Mouse (Mus musculus): Measurements from ENCODE around the gene Ptpn11. TPM values are rescaled to one million over a fixed set of nuclear protein-coding genes. Genes with fewer than 3 reads are reported as not detected.
"Not testable (repeated sequence)": the region's sequence is repeated elsewhere in the genome, so short reads cannot be mapped to it uniquely, and the experiment has no call there.

Gene Ptpn11
- polyA plus RNA-seq, 1 experiment from 2014 or later = 9.1 TPM

DNA sequence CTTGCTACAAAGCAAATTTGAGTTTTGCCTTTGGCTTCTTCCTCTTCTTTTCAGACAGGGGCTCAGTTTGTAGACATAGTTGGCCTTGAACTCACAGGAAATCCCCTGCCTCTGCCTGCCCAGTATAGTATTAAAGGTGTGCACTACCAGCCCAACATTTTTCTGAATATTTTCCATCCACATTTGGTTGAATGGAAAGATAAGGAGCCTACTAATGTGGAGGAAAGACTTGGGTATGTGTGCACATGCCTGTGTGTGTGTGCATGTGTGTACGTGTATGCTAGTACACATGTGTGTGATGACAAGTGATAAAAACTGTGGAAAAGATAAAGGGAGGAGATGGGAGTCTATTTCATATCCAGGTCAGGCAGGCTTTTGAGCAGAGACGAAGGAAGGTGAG lies 34.7 kb upstream of the Ptpn11 start:
- Histone ChIP-seq H3K9ac (peak overlapping the region; percentile 43), H3K27ac (replicated peaks) (peak overlapping the region; percentile 69), H3K4me2 (peak overlapping the region; percentile 45), H3K36me3 (replicated peaks) (peaks cover 34% of the 10 kb centered on the region), H3K4me3 (replicated peaks) (peak overlapping the region; percentile 5; the same call in 1 of the 2 replicates), H3K27me3 (no peaks in the 10 kb centered on the region), H3K9me3 (replicated peaks) (no peaks in the 10 kb centered on the region), H3K4me1 (replicated peaks) (peaks cover 76% of the 10 kb centered on the region)
- ATAC-seq (ENCODE audit: insufficient read depth) = no peak
- 30% methylated on average over 2 of the region's 2 CpGs for whole genome bisulfite sequencing (ENCODE audit: insufficient replicate concordance)

DNA sequence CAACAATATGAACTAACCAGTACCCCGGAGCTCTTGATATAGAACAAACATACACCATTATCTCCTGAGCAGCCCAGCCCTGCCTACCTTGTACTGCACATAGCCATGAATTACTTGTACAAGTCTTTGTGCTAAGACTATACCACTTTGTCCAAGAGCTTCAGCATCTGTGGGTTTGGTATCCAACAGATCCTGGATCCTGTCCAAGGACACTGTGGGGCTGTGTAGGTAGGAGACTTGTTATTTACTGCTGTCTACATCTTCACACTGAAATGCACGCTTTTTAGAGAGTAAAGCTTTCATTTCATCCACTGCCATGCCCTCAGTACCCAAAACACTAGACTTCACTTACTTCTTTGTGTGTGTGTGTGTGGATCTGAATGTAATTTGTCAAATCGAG lies 33.7 kb upstream of the Ptpn11 start:
- peak overlapping the region; percentile 69 for H3K27ac ChIP-seq (replicated peaks)
- H3K36me3 ChIP-seq (replicated peaks) = peaks cover 28% of the 10 kb centered on the region
- peaks cover 67% of the 10 kb centered on the region for H3K4me1 ChIP-seq (replicated peaks)
- peak overlapping the region; percentile 45 for H3K4me2 ChIP-seq
- H3K9ac ChIP-seq = 0 out of 2 replicates have a peak overlapping the region, but pooled peaks have one; percentile 1
- no peak for ATAC-seq (ENCODE audit: insufficient read depth)
- WGBS (ENCODE audit: insufficient replicate concordance) = 71% methylated on average over 3 of the region's 3 CpGs
- no peaks in the 10 kb centered on the region for H3K27me3 ChIP-seq
- no peak overlapping the region for H3K4me3 ChIP-seq (replicated peaks)
- no peaks in the 10 kb centered on the region for H3K9me3 ChIP-seq (replicated peaks)

DNA sequence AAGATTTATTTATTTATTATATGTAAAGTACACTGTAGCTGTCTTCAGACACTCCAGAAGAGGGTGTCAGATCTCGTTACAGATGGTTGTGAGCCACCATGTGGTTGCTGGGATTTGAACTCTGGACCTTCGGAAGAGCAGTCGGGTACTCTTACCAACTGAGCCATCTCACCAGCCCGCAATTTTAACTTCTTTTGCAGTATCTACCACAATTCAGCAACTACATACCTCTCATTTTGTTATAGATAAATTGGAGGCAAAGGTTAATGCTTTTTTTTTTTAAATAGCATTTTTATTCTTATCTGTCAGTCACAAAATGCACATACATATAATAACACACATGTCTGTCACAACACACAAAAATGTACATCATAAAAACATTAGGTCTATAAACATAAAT lies 32.8 kb upstream of the Ptpn11 start:
- WGBS (ENCODE audit: insufficient replicate concordance) = 70% methylated on average over 4 of the region's 4 CpGs
- H3K4me2 ChIP-seq; H3K9me3 ChIP-seq (replicated peaks); ATAC-seq (ENCODE audit: insufficient read depth); H3K9ac ChIP-seq; H3K27ac ChIP-seq (replicated peaks); H3K4me3 ChIP-seq (replicated peaks); H3K27me3 ChIP-seq: not testable (repeated sequence)
- Histone ChIP-seq H3K4me1 (replicated peaks) (peaks cover 67% of the 10 kb centered on the region), H3K36me3 (replicated peaks) (peaks cover 19% of the 10 kb centered on the region)

DNA sequence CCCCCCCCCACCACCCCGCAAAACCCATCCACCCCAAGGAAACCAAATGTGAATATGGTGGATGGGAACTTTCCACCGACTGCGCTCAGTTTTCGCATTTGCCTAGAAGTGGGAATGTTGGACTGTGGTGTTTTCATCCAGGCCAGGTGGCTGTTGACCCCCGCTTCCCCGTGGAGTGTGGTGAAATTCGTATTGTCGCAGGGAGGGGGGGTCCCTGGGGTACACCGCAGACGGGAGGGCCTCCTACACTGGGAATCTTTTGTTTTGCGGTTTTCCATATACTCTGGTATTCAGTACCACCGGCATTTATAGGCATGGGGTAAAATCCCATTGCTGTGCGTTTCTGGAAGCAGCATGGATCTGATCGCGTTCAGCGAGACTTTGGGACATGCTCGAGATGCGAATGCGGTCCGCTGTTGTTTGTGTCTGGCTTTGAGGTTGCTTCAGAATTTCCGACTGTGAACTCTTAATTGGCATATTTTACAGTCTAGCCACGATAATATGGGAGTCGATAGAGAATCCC lies 30.2 kb upstream of the Ptpn11 start:
- H3K9ac ChIP-seq = peak overlapping the region; percentile 98
- peak overlapping the region; percentile 98 for H3K27ac ChIP-seq (replicated peaks)

DNA sequence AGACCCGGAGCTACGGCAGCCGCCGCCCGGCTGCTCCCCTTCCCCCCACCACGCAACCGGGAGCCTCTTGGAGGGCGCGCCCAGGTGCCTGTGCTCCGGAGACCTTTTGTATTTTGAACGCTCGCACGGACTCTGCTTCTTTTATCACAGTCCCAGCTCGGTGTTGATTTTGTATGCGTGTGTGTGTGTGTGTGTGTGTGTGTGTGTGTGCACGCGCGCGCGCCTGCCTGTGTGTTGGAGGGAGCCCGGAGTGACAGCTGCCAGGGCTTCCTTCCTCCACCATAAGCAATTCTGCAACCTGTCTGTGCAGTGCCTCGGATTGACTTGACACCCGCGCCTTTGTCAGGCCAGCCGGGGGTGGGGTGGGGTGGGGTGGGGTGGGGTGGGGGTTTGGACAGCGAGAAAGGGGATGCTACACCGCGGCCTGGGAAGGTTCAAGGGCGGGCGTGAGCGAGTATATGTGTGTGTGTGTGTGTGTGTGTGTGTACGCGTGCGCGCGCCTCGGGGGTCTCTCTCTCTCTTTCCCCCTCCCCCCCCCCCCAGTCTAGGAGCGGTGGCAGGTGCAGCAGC lies 29.6 kb upstream of the Ptpn11 start:
- Histone ChIP-seq H3K36me3 (replicated peaks) (peaks cover 3% of the 10 kb centered on the region; the same call in 1 of the 2 replicates), H3K9me3 (replicated peaks) (no peaks in the 10 kb centered on the region), H3K27me3 (no peaks in the 10 kb centered on the region), H3K4me1 (replicated peaks) (peaks cover 63% of the 10 kb centered on the region), H3K9ac (peak overlapping the region; percentile 98), H3K4me3 (replicated peaks) (peak overlapping the region; percentile 99), H3K4me2 (peak overlapping the region; percentile 68), H3K27ac (replicated peaks) (peak overlapping the region; percentile 98)
- peak; percentile 13 for ATAC-seq (ENCODE audit: insufficient read depth)
- under 1% methylated on average over 33 of the region's 38 CpGs for WGBS (ENCODE audit: insufficient replicate concordance)

More for the DNA sequence above, 30.2 kb upstream of the Ptpn11 start:
- Histone ChIP-seq H3K27me3 (no peaks in the 10 kb centered on the region), H3K4me2 (peak overlapping the region; percentile 68), H3K36me3 (replicated peaks) (peaks cover 8% of the 10 kb centered on the region; the same call in 1 of the 2 replicates), H3K9me3 (replicated peaks) (no peaks in the 10 kb centered on the region), H3K4me3 (replicated peaks) (peak overlapping the region; percentile 99), H3K4me1 (replicated peaks) (peaks cover 64% of the 10 kb centered on the region)
- ATAC-seq (ENCODE audit: insufficient read depth) = no peak
- 17% methylated on average over 23 of the region's 23 CpGs for WGBS (ENCODE audit: insufficient replicate concordance)

DNA sequence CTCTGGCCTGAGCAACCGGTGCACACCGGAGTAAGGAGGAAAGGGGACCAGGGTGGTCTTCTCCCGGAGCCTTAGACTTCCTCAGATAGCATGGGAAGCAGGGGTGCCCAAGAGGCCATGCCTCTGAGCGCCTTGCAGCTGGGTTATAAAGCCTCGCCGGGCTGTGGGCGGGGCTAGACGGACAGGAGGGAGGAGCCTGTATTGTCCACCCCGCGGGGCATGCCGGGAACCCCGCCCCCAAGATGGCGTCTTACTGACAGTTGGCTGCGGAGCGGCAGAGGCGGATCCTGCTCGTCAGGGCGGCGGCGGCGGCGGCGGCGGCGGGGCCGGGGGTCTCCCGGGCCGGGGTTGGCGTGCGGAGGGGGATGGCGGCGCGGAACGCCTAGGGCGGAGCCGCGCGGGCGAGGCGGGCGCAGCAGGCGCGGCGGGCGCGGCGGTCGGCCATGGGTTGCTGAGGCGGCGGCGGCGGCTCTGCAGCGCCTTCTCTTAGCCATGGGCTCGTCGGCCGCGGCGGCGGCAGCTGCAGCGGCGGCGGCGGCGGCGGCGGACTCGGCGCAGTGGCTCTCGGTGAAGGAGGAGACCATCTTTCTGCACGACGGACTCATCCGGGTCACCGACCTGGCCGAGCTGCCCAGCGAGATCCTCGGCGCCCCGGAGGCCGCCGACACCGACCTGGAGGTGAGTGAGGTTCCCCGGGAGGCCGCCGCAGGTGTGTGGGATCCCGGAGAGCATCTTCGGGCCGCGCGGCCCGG lies 29.0 kb upstream of the Ptpn11 start, which contains the start of gene Hectd4:
Gene Hectd4 (plus strand): TSS at position 240 of the 752 bp plus-strand sequence.
- Histone ChIP-seq H3K27me3 (no peaks in the 10 kb centered on the region), H3K4me1 (replicated peaks) (peaks cover 62% of the 10 kb centered on the region), H3K9ac (peak within 1 kb of the TSS; percentile 98), H3K9me3 (replicated peaks) (no peaks in the 10 kb centered on the region), H3K4me2 (peak within 1 kb of the TSS; percentile 68), H3K27ac (replicated peaks) (peak within 1 kb of the TSS; percentile 98), H3K36me3 (replicated peaks) (no peaks in the 10 kb centered on the region), H3K4me3 (replicated peaks) (peak within 1 kb of the TSS; percentile 99)
- WGBS (ENCODE audit: insufficient replicate concordance) = under 1% methylated on average over 81 of the region's 90 CpGs
- ATAC-seq (ENCODE audit: insufficient read depth) = peak; percentile 23

DNA sequence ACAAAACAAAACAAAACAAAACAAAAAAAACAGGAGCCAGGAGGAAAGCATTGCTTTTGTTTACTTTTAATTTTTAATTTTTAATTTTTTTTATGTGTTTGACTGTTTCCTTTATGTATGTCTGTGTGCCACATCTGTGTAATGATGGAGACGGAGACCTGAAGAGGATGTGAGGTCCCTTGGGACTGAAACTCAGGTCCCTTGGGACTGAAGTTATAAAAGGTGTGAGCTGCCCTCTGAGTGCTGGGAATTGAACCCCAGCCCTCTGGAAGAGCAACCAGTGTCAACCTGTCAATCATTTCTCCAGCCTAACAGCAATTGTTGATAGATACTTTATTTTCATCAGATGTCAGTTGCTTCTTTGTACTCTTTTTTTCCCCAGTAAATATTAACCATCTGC lies 28.0 kb upstream of the Ptpn11 start:
- Histone ChIP-seq H3K27ac (replicated peaks) (peak overlapping the region; percentile 98), H3K4me1 (replicated peaks) (peaks cover 65% of the 10 kb centered on the region), H3K27me3 (no peaks in the 10 kb centered on the region), H3K9ac (no peak overlapping the region; the same call in 1 of the 2 replicates), H3K4me2 (peak overlapping the region; percentile 68), H3K36me3 (replicated peaks) (no peaks in the 10 kb centered on the region), H3K4me3 (replicated peaks) (peak overlapping the region; percentile 99), H3K9me3 (replicated peaks) (no peaks in the 10 kb centered on the region)
- no peak for ATAC-seq (ENCODE audit: insufficient read depth)
- 86% methylated on average over 1 of the region's 1 CpGs for WGBS (ENCODE audit: insufficient replicate concordance)

DNA sequence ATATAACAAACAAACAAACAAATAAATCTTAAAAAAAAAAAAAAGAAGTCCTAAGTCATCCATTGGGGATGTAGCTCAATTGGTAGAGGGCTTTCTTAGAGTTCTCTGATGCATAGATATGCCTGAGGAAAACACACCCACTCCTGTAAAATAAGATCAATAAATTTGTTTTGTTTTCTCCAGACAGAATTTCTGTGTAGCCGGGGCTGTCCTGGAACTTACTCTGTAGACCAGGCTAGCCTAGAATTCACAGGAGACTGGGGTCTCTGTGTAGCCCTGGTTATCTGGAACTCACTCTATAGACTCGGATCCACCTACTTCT lies 26.1 kb upstream of the Ptpn11 start:
- Histone ChIP-seq H3K9me3 (replicated peaks) (no peaks in the 10 kb centered on the region), H3K36me3 (replicated peaks) (peaks cover 10% of the 10 kb centered on the region), H3K4me2 (no peak overlapping the region), H3K27me3 (no peaks in the 10 kb centered on the region), H3K4me3 (replicated peaks) (no peak overlapping the region), H3K9ac (0 out of 2 replicates have a peak overlapping the region, but pooled peaks have one; percentile 47), H3K27ac (replicated peaks) (peak overlapping the region; percentile 99), H3K4me1 (replicated peaks) (peaks cover 55% of the 10 kb centered on the region)
- 81% methylated on average over 2 of the region's 2 CpGs for WGBS (ENCODE audit: insufficient replicate concordance)
- no peak for ATAC-seq (ENCODE audit: insufficient read depth)

DNA sequence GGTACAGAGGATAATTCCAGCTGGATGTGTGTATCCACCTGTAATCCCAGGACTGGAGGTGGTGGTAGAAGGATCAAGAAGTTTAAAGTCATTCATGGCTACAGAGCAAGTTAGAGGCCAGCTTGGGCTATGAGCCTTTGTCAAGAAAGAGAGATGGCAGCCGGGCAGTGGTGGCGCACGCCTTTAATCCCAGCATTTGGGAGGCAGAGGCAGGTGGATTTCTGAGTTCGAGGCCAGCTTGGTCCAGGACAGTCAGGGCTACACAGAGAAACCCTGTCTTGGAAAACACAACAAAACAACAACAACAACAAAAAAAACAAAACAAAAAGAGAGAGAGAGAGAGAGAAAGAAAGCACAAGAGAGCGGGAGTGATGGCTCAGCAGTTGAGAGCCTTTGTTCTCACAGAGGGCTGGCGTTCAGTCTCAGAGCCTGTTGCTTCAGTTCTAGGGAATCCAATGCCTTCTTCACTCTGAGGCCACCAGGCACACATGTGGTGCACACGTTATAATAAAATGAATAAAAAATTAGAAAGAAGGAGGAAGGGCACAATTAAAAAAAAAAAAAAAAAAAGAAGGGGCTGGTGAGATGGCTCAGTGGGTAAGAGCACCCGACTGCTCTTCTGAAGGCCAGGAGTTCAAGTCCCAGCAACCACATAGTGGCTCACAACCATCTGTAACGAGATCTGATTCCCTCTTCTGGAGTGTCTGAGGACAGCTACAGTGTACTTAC lies 25.6 kb upstream of the Ptpn11 start:
- Histone ChIP-seq H3K9ac (peak overlapping the region; percentile 47), H3K4me3 (replicated peaks) (peak overlapping the region; percentile 17), H3K4me1 (replicated peaks) (peaks cover 54% of the 10 kb centered on the region), H3K4me2 (peak overlapping the region; percentile 57), H3K27ac (replicated peaks) (peak overlapping the region; percentile 99), H3K36me3 (replicated peaks) (peaks cover 15% of the 10 kb centered on the region)
- not testable (repeated sequence) for H3K9me3 ChIP-seq (replicated peaks); ATAC-seq (ENCODE audit: insufficient read depth); H3K27me3 ChIP-seq
- WGBS (ENCODE audit: insufficient replicate concordance) = 70% methylated on average over 9 of the region's 9 CpGs

DNA sequence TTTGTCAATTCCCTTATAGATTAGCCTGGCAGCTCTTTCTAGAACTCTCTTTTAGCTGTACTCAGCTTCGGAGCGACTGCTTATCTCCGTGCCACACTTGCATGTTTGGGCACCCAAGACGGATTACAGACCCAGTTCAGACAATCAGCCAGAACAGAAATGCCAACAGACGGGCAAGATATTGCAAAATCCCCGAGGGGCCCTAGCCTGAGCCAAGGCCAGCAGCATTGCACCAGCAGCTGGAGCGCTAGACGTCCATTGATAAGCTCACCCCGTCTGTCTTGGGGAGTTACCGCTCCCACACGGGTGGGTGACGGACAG lies 24.9 kb upstream of the Ptpn11 start:
- Histone ChIP-seq H3K4me2 (peak overlapping the region; percentile 57), H3K9me3 (replicated peaks) (no peaks in the 10 kb centered on the region), H3K4me1 (replicated peaks) (peaks cover 51% of the 10 kb centered on the region), H3K27ac (replicated peaks) (peak overlapping the region; percentile 99), H3K27me3 (no peaks in the 10 kb centered on the region), H3K9ac (peak overlapping the region; percentile 47), H3K4me3 (replicated peaks) (peak overlapping the region; percentile 17), H3K36me3 (replicated peaks) (peaks cover 22% of the 10 kb centered on the region)
- ATAC-seq (ENCODE audit: insufficient read depth) = peak; percentile 89
- 13% methylated on average over 12 of the region's 12 CpGs for WGBS (ENCODE audit: insufficient replicate concordance)

Measured in liver, embryonic 15.5 days (tissue).